Mouse (Mus musculus) monocyte, adult 5-6 weeks (primary cell): ENCODE measurements around the gene Samd13. TPM values are rescaled to one million over a fixed set of nuclear protein-coding genes. Genes with fewer than 3 reads are reported as not detected.

Experiments
- total RNA-seq: library from RNA; stranded (forward); fragments of 200-1000, 200-491, 200-594 nt; gene quantifications from 3 replicates; pipeline ENCODE4 v1.2.3, GENCODE M21; 2017

Samd13 gene
- total RNA-seq, 1 experiment from 2014 or later: 0.86 TPM

Other genes starting within 250 kb of the Samd13 start
- 23.6 to 29.4 TPM (median 24.0 TPM) in 3 replicates for gene Ctbs, start 235.8 kb downstream of the Samd13 start, total RNA-seq
- 10.4 to 19.9 TPM (median 16.8 TPM) in 3 replicates for gene Spata1, start 185.8 kb downstream of the Samd13 start, total RNA-seq
- 101 to 231 TPM (median 211 TPM) in 3 replicates for gene Gng5, start 185.8 kb downstream of the Samd13 start, total RNA-seq
- 86.9 to 101 TPM (median 94.6 TPM) in 3 replicates for gene Rpf1, start 164.2 kb downstream of the Samd13 start, total RNA-seq
- 0.64 TPM in 1 of 3 replicates, not detected in the others for gene Uox, start 115.2 kb downstream of the Samd13 start, total RNA-seq
- gene Dnase2b, start 70.0 kb downstream of the Samd13 start, total RNA-seq: 0.39 to 4.6 TPM (median 0.48 TPM) in 3 replicates
- 0.19 to 1.6 TPM in 2 of 3 replicates, not detected in the other for gene 4930503B20Rik, start 34.3 kb downstream of the Samd13 start, total RNA-seq
- 91.4 to 161 TPM (median 99.1 TPM) in 3 replicates for gene Prkacb, start 127.4 kb upstream of the Samd13 start, total RNA-seq
- gene Ttll7, start 166.8 kb upstream of the Samd13 start, total RNA-seq: 0.19 TPM in 1 of 3 replicates, not detected in the others